Mouse (Mus musculus): ENCODE results near the gene Ttc12. TPM values are rescaled to one million over a fixed set of nuclear protein-coding genes. Genes with fewer than 3 reads are reported as not detected.

Ttc12 gene
- total and polyA plus RNA-seq, 2 experiments from 2014 or later = 5.3 to 5.4 TPM

DNA sequence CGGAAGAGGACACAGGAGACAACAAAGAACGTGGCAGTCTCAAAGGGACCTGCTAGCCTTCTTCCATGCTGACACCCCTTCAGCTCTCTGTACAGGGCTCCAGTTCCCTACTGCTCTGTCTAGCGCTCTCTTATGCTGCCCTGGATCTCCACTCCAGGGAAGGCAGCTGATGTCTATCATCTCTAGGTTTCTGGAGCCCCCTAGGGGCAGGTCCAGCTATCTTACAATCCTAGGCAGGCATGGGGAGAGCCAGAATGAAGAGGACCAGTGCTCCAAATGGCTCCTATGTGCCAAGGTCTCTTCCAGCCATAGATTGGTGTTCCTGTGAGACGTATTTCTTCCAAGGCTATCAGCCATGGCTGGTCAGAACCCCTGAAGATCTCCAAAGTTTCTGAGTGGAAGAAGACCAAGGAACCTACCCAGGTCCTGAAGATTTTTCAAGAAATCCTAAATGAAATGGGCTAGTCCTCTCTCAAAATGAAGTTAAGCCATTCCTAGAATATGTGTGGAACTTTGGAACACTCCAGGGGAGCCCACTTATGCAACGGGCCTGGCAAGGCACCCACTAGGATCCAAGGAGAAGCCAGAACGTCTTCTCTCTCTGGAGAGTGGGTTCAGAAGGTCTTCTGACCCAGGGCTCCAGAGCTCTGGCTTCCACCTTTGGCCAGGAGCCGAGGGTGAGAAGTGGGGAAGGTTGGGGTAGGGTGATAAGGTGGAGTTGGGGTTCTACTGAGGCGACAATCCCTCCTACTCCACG is 22.0 kb upstream of the Ttc12 start:
- no peak for ATAC-seq (ENCODE audit: insufficient read depth, low read depth)
- no peak overlapping the region for H3K9ac ChIP-seq (replicated peaks; ENCODE audit: low read depth, low read length)
- TF ChIP-seq CTCF (IDR thresholded peaks at IDR 0.05; ENCODE audit: low read depth) (no peak), EP300 (IDR thresholded peaks at IDR 0.05; ENCODE audit: low read depth) (no peak)
- no peak overlapping the region for H3K27ac ChIP-seq (ENCODE audit: low read depth)
- H3K27me3 ChIP-seq (ENCODE audit: control insufficient read depth, insufficient read depth, low read length) = no peaks in the 10 kb centered on the region
- no peak overlapping the region for H3K4me2 ChIP-seq (ENCODE audit: low read depth, low read length)
- WGBS = 82% methylated on average over 9 of the region's 9 CpGs
- no peak for DNase-seq (ENCODE audit: low spot score)
- H3K9me3 ChIP-seq (replicated peaks; ENCODE audit: control insufficient read depth, low read length) = no peaks in the 10 kb centered on the region
- no peak overlapping the region for H3K4me3 ChIP-seq (ENCODE audit: low read depth, low read length)
- H3K36me3 ChIP-seq (replicated peaks; ENCODE audit: control insufficient read depth, insufficient read depth, low read length) = peaks cover 44% of the 10 kb centered on the region
- H3K4me1 ChIP-seq (ENCODE audit: control insufficient read depth, insufficient read depth) = no peaks in the 10 kb centered on the region

- H3K4me3 ChIP-seq (ENCODE audit: low read depth, low read length) = no peak overlapping the region
- no peak overlapping the region for H3K9ac ChIP-seq (replicated peaks; ENCODE audit: low read depth, low read length)
- TF ChIP-seq CTCF (IDR thresholded peaks at IDR 0.05; ENCODE audit: low read depth) (no peak), EP300 (IDR thresholded peaks at IDR 0.05; ENCODE audit: low read depth) (no peak)
- WGBS = 78% methylated on average over 5 of the region's 5 CpGs
- H3K4me2 ChIP-seq (ENCODE audit: low read depth, low read length) = no peak overlapping the region
- no peak overlapping the region for H3K27ac ChIP-seq (ENCODE audit: low read depth)
- H3K9me3 ChIP-seq (replicated peaks; ENCODE audit: control insufficient read depth, low read length) = no peaks in the 10 kb centered on the region
- no peak for ATAC-seq (ENCODE audit: insufficient read depth, low read depth)
- no peaks in the 10 kb centered on the region for H3K27me3 ChIP-seq (ENCODE audit: control insufficient read depth, insufficient read depth, low read length)
- peaks cover 45% of the 10 kb centered on the region for H3K36me3 ChIP-seq (replicated peaks; ENCODE audit: control insufficient read depth, insufficient read depth, low read length)
- DNase-seq (ENCODE audit: low spot score) = no peak
- H3K4me1 ChIP-seq (ENCODE audit: control insufficient read depth, insufficient read depth) = no peaks in the 10 kb centered on the region
These were observed 18.6 kb upstream of the Ttc12 start for GRCm38 (mm10) chr9:49504658-49505057.

DNA sequence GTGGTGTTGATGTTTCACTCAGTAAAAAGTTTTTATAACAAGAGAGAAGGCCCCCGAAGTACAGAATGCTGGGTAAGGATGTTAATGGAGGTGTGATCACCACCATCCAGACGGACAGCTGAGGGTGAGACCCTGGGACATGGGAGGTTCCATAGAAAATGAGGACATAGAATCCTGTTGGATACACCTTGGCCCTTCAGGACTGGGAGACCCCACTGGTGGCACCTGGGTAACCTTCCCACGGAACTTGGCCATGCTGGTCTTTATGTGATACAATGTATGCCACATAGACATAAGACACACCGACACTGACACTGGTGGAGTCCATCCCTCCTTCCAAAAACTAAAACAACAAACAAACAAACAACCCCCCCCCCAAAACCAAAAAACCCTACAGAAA is 16.2 kb upstream of the Ttc12 start:
- Histone ChIP-seq H3K4me3 (ENCODE audit: low read depth, low read length) (no peak overlapping the region), H3K27ac (ENCODE audit: low read depth) (no peak overlapping the region), H3K36me3 (replicated peaks; ENCODE audit: control insufficient read depth, insufficient read depth, low read length) (peaks cover 30% of the 10 kb centered on the region), H3K9ac (replicated peaks; ENCODE audit: low read depth, low read length) (no peak overlapping the region), H3K4me1 (ENCODE audit: control insufficient read depth, insufficient read depth) (no peaks in the 10 kb centered on the region), H3K9me3 (replicated peaks; ENCODE audit: control insufficient read depth, low read length) (no peaks in the 10 kb centered on the region), H3K4me2 (ENCODE audit: low read depth, low read length) (no peak overlapping the region), H3K27me3 (ENCODE audit: control insufficient read depth, insufficient read depth, low read length) (no peaks in the 10 kb centered on the region)
- DNase-seq (ENCODE audit: low spot score) (no peak), ATAC-seq (ENCODE audit: insufficient read depth, low read depth) (no peak)
- TF ChIP-seq CTCF (IDR thresholded peaks at IDR 0.05; ENCODE audit: low read depth) (no peak), EP300 (IDR thresholded peaks at IDR 0.05; ENCODE audit: low read depth) (no peak)
- WGBS = 87% methylated on average over 4 of the region's 4 CpGs

DNA sequence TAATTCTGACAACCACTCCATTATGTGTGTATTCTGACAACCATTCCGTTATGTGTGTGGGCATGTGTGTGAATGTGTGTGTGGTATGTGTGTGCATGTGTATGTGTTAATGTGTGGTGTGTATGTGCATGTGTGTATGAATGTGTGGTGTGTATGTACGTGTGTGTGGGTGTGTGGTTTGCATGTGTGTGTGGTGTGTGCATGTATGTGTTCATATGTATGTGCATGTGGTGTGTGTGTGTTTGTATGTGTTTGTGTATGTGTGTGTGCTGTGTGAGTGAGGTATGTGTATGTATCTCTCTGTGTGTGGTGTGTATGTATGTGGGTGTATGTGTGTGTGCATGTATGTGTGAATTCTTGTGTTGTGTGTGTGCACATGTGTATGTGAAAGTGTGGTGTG is 13.9 kb upstream of the Ttc12 start:
- Histone ChIP-seq H3K9me3 (replicated peaks; ENCODE audit: control insufficient read depth, low read length) (no peaks in the 10 kb centered on the region), H3K27ac (ENCODE audit: low read depth) (no peak overlapping the region), H3K4me3 (ENCODE audit: low read depth, low read length) (no peak overlapping the region), H3K27me3 (ENCODE audit: control insufficient read depth, insufficient read depth, low read length) (no peaks in the 10 kb centered on the region), H3K9ac (replicated peaks; ENCODE audit: low read depth, low read length) (no peak overlapping the region), H3K36me3 (replicated peaks; ENCODE audit: control insufficient read depth, insufficient read depth, low read length) (peaks cover 13% of the 10 kb centered on the region; the same call in 1 of the 2 replicates), H3K4me1 (ENCODE audit: control insufficient read depth, insufficient read depth) (no peaks in the 10 kb centered on the region), H3K4me2 (ENCODE audit: low read depth, low read length) (no peak overlapping the region)
- ATAC-seq (ENCODE audit: insufficient read depth, low read depth) (no peak), DNase-seq (ENCODE audit: low spot score) (no peak)
- WGBS = 85% methylated on average over 2 of the region's 2 CpGs
- TF ChIP-seq EP300 (IDR thresholded peaks at IDR 0.05; ENCODE audit: low read depth) = no peak
- TF ChIP-seq CTCF (IDR thresholded peaks at IDR 0.05; ENCODE audit: low read depth) = no peak

DNA sequence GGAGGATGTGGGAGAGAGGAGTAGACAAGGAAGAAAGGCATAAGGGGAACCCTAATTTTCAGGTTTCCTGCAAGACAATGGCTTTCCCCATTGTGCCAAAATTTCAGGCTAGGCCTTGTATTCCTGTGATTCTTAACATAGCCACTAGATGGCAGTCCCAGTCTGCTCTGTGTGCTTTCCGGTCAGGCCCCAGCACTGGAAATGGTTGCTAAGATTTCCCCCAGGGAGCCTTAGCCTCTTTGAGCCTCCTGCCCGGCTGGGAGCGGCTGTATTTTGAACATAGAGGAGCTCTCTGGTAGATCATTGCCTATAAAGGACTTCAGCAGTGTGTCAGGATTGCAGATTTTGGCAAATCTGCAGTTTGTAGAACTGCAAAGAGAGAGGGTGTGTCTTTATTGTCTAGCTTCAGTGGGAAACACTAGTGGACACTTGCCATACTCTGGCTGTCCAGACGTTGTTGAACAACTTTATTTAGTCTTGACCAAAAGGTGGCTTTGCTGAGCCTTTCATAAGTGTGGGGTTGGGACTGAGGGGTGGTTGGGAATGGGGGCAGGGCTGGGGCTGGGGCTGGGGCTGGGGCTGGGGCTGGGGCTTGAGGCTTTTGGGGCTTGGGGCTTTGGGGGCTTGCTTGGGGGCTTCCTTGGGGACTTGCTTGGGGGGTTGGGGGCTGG is 8.1 kb upstream of the Ttc12 start:
- no peak overlapping the region for H3K9ac ChIP-seq (replicated peaks; ENCODE audit: low read depth, low read length)
- H3K27ac ChIP-seq (ENCODE audit: low read depth) = no peak overlapping the region
- TF ChIP-seq CTCF (IDR thresholded peaks at IDR 0.05; ENCODE audit: low read depth) (peak; percentile 94), EP300 (IDR thresholded peaks at IDR 0.05; ENCODE audit: low read depth) (no peak)
- H3K36me3 ChIP-seq (replicated peaks; ENCODE audit: control insufficient read depth, insufficient read depth, low read length) = no peaks in the 10 kb centered on the region
- H3K4me1 ChIP-seq (ENCODE audit: control insufficient read depth, insufficient read depth) = no peaks in the 10 kb centered on the region
- ATAC-seq (ENCODE audit: insufficient read depth, low read depth) (peak; percentile 77), DNase-seq (ENCODE audit: low spot score) (peak; percentile 67)
- H3K9me3 ChIP-seq (replicated peaks; ENCODE audit: control insufficient read depth, low read length) = no peaks in the 10 kb centered on the region
- WGBS = 4% methylated on average over 4 of the region's 4 CpGs
- 0 out of 2 replicates have a peak, but pooled peaks cover 5% of the 10 kb centered on the region for H3K27me3 ChIP-seq (ENCODE audit: control insufficient read depth, insufficient read depth, low read length)
- H3K4me3 ChIP-seq (ENCODE audit: low read depth, low read length) = no peak overlapping the region
- no peak overlapping the region for H3K4me2 ChIP-seq (ENCODE audit: low read depth, low read length)

All from heart, postnatal 0 days (tissue).